Mouse (Mus musculus) midbrain, postnatal 0 days (tissue): ENCODE measurements around the gene Ccdc152. TPM values are rescaled to one million over a fixed set of nuclear protein-coding genes. Genes with fewer than 3 reads are reported as not detected.
"Not testable (repeated sequence)": the region's sequence is repeated elsewhere in the genome, so short reads cannot be mapped to it uniquely, and the experiment has no call there.

Experiments
- ATAC-seq: fragments of 200-750 bp; cut with Nextera tagmentation; 2 replicates; pipeline ENCODE4 v1.8.0; 2017; ENCODE audit warnings: moderate number of reproducible peaks, mild to moderate bottlenecking, moderate TSS enrichment, moderate library complexity; ENCODE audit not compliant: low FRiP score
- DNase-seq: peaks from one replicate; pipeline ENCODE4 v3.0.0-alpha.2; 2015; ENCODE audit warnings: low spot score
- H3K27ac ChIP-seq: fragments of 300-500 bp; sonication (generic); 2 replicates; pipeline ENCODE4 v1.5.1; 2014; ENCODE audit warnings: low read depth, mild to moderate bottlenecking, low read length, mixed read lengths
- H3K27me3 ChIP-seq: fragments of 300-500 bp; sonication (generic); 2 replicates; pipeline ENCODE4 v1.6.1; 2014; ENCODE audit warnings: low read length, control low read depth, mixed read lengths; ENCODE audit not compliant: insufficient read depth
- H3K36me3 ChIP-seq: fragments of 300-500 bp; sonication (generic); 2 replicates; pipeline ENCODE4 v1.6.1; 2014; ENCODE audit warnings: low read length, control low read depth, mixed read lengths; ENCODE audit not compliant: insufficient read depth
- H3K4me1 ChIP-seq: fragments of 300-500 bp; sonication (generic); 2 replicates; pipeline ENCODE4 v1.6.1; 2014; ENCODE audit warnings: mild to moderate bottlenecking, control low read depth, antibody characterized with exemption, low read length, mixed read lengths; ENCODE audit not compliant: insufficient read depth
- H3K4me2 ChIP-seq: fragments of 300-500 bp; sonication (generic); 2 replicates; pipeline ENCODE4 v1.6.1; 2014; ENCODE audit warnings: low read depth, mild to moderate bottlenecking, low read length, mixed read lengths; ENCODE audit not compliant: poor library complexity, severe bottlenecking
- H3K4me3 ChIP-seq: fragments of 300-500 bp; sonication (generic); 2 replicates; pipeline ENCODE4 v1.5.1; 2014; ENCODE audit warnings: low read depth, mild to moderate bottlenecking, low read length, moderate library complexity
- H3K9ac ChIP-seq: fragments of 300-500 bp; sonication (generic); replicated peaks from 2 replicates; pipeline ENCODE4 v1.6.1; 2014; ENCODE audit warnings: mild to moderate bottlenecking, low read length, moderate library complexity, mixed read lengths; ENCODE audit not compliant: poor library complexity, severe bottlenecking
- H3K9me3 ChIP-seq: fragments of 300-500 bp; sonication (generic); 2 replicates; pipeline ENCODE4 v1.6.1; 2016; ENCODE audit warnings: low read length, control low read depth
- CTCF ChIP-seq: IDR thresholded peaks from 2 replicates; pipeline ENCODE4 v1.5.1; 2016; ENCODE audit warnings: antibody characterized with exemption, mild to moderate bottlenecking
- WGBS: fragments of 180-500 bp; shearing (Covaris S2); extraction: QIAGEN DNeasy Blood & Tissue Kit; methylation state at CpG from one replicate; pipeline ENCODE4 v1.1.7; 2014; 5-methylcytosine and 5-hydroxymethylcytosine counted together
- polyA plus RNA-seq: library from polyadenylated mRNA; unstranded; fragments of >200 nt; fragmentation: Nextera tagmentation; extraction: Ambion mirVana; gene quantifications from 2 replicates; pipeline ENCODE4 v1.2.1, GENCODE M21; 2015
- total RNA-seq: library from RNA; depleted of rRNA; stranded (reverse); fragments of >200 nt; gene quantifications from 2 replicates; pipeline ENCODE4 v1.2.3, GENCODE M21; 2014

Gene Ccdc152
- total and polyA plus RNA-seq, 2 experiments from 2014 or later: 0.42 TPM; not detected in 1

- WGBS: 90% methylated on average over 2 of the region's 2 CpGs
- ATAC-seq: no peak
- no peak overlapping the region for H3K27ac ChIP-seq
- DNase-seq: no peak
- no peaks in the 10 kb centered on the region for H3K36me3 ChIP-seq
- H3K9me3 ChIP-seq: no peaks in the 10 kb centered on the region
- no peak overlapping the region for H3K9ac ChIP-seq
- no peak overlapping the region for H3K4me3 ChIP-seq
- H3K4me1 ChIP-seq: no peaks in the 10 kb centered on the region
- no peak overlapping the region for H3K4me2 ChIP-seq
- TF ChIP-seq CTCF: no peak
- no peaks in the 10 kb centered on the region for H3K27me3 ChIP-seq
Measured at GRCm38 (mm10) chr15:3250620-3251019, 52.7 kb downstream of the Ccdc152 start.

- 87% methylated on average over 10 of the region's 10 CpGs for WGBS
- not testable (repeated sequence) for ATAC-seq, H3K4me3 ChIP-seq, DNase-seq, H3K9me3 ChIP-seq, H3K9ac ChIP-seq, H3K27ac ChIP-seq, H3K36me3 ChIP-seq, H3K4me2 ChIP-seq, H3K4me1 ChIP-seq, H3K27me3 ChIP-seq
Measured at GRCm38 (mm10) chr15:3245036-3245435, 58.3 kb downstream of the Ccdc152 start.

GRCm38 (mm10) chr15:3237963-3238362 lies 65.4 kb downstream of the Ccdc152 start:
- no peak for TF ChIP-seq CTCF
- H3K4me2 ChIP-seq: no peak overlapping the region
- H3K36me3 ChIP-seq: no peaks in the 10 kb centered on the region
- H3K27ac ChIP-seq: no peak overlapping the region
- no peak overlapping the region for H3K4me3 ChIP-seq
- peak; percentile 23 for DNase-seq
- no peaks in the 10 kb centered on the region for H3K9me3 ChIP-seq
- no peaks in the 10 kb centered on the region for H3K27me3 ChIP-seq
- WGBS: 75% methylated on average over 1 of the region's 1 CpGs
- no peaks in the 10 kb centered on the region for H3K4me1 ChIP-seq
- H3K9ac ChIP-seq: no peak overlapping the region
- ATAC-seq: no peak

- ATAC-seq (no peak), DNase-seq (no peak)
- Histone ChIP-seq H3K4me3 (no peak overlapping the region), H3K27me3 (no peaks in the 10 kb centered on the region), H3K4me2 (no peak overlapping the region), H3K36me3 (no peaks in the 10 kb centered on the region), H3K9ac (no peak overlapping the region), H3K9me3 (no peaks in the 10 kb centered on the region), H3K27ac (no peak overlapping the region), H3K4me1 (no peaks in the 10 kb centered on the region)
- WGBS: 89% methylated on average over 2 of the region's 2 CpGs
- TF ChIP-seq CTCF: no peak
Measured at GRCm38 (mm10) chr15:3236338-3236737, 67.0 kb downstream of the Ccdc152 start.

- ATAC-seq: no peak
- H3K4me1 ChIP-seq: no peaks in the 10 kb centered on the region
- no peak for TF ChIP-seq CTCF
- no peaks in the 10 kb centered on the region for H3K36me3 ChIP-seq
- H3K27me3 ChIP-seq: no peaks in the 10 kb centered on the region
- no peak overlapping the region for H3K4me3 ChIP-seq
- 87% methylated on average over 3 of the region's 3 CpGs for WGBS
- H3K4me2 ChIP-seq: no peak overlapping the region
- H3K9me3 ChIP-seq: no peaks in the 10 kb centered on the region
- DNase-seq: no peak
- no peak overlapping the region for H3K9ac ChIP-seq
- H3K27ac ChIP-seq: no peak overlapping the region
Measured at GRCm38 (mm10) chr15:3233837-3234551, 69.3 kb downstream of the Ccdc152 start.

GRCm38 (mm10) chr15:3232168-3232835 lies 71.0 kb downstream of the Ccdc152 start:
- Histone ChIP-seq H3K27ac (no peak overlapping the region), H3K27me3 (no peaks in the 10 kb centered on the region), H3K4me2 (no peak overlapping the region), H3K9ac (no peak overlapping the region), H3K4me1 (no peaks in the 10 kb centered on the region), H3K36me3 (no peaks in the 10 kb centered on the region), H3K9me3 (no peaks in the 10 kb centered on the region), H3K4me3 (no peak overlapping the region)
- DNase-seq (peak; percentile 68), ATAC-seq (peak; percentile 20; the same call in 1 of the 2 replicates)
- TF ChIP-seq CTCF: no peak
- 44% methylated on average over 9 of the region's 9 CpGs for WGBS
